Mouse (Mus musculus) gastrocnemius, adult 8-10 months (tissue): ENCODE data around the gene Gnai2. TPM values are rescaled to one million over a fixed set of nuclear protein-coding genes. Genes with fewer than 3 reads are reported as not detected.

Source experiments
- DNase-seq, 2 experiments: peaks; one replicate each; pipeline ENCODE4 v3.0.0; 2022; ENCODE audit warnings: low spot score in 2 of 2
- total RNA-seq, 4 experiments: library from RNA; stranded (reverse); gene quantifications; 2 replicates each; pipeline ENCODE4 v1.2.4; 2022

The Gnai2 gene
- total RNA-seq, 4 experiments from 2014 or later, result 62.4 to 78.5 (median 71.2) TPM

GRCm38 (mm10) chr9:107611456-107612190 lies 23.5 kb downstream of the Gnai2 start:
- DNase-seq, result no peak

GRCm38 (mm10) chr9:107609433-107609830 lies 25.7 kb downstream of the Gnai2 start:
- no peak for DNase-seq

- DNase-seq, result no peak
These were observed 26.3 kb downstream of the Gnai2 start, which contains the start of gene Sema3b for GRCm38 (mm10) chr9:107608741-107609432. TSS of gene Sema3b (minus strand) at chr9:107609229.

GRCm38 (mm10) chr9:107607653-107608245 lies 27.4 kb downstream of the Gnai2 start:
- no peak for DNase-seq

GRCm38 (mm10) chr9:107607036-107607435 lies 28.1 kb downstream of the Gnai2 start:
- no peak for DNase-seq

- no peak for DNase-seq
These were observed 28.6 kb downstream of the Gnai2 start for GRCm38 (mm10) chr9:107606591-107606990.

GRCm38 (mm10) chr9:107605041-107605661 lies 30.0 kb downstream of the Gnai2 start:
- no peak for DNase-seq

GRCm38 (mm10) chr9:107603251-107603650 lies 31.9 kb downstream of the Gnai2 start:
- DNase-seq, result no peak

- peak; percentile 87 to 88 for DNase-seq
These were observed 33.0 kb downstream of the Gnai2 start for GRCm38 (mm10) chr9:107602068-107602648.

- no peak for DNase-seq
These were observed 33.9 kb downstream of the Gnai2 start for GRCm38 (mm10) chr9:107601275-107601674.

GRCm38 (mm10) chr9:107600745-107601144 lies 34.4 kb downstream of the Gnai2 start:
- DNase-seq, result no peak

GRCm38 (mm10) chr9:107599842-107600241 lies 35.3 kb downstream of the Gnai2 start:
- no peak for DNase-seq

GRCm38 (mm10) chr9:107599433-107599832 lies 35.7 kb downstream of the Gnai2 start:
- DNase-seq, result no peak

GRCm38 (mm10) chr9:107598385-107598784 lies 36.8 kb downstream of the Gnai2 start:
- no peak for DNase-seq

- DNase-seq, result peak; percentile 74 to 83
These were observed 38.3 kb downstream of the Gnai2 start for GRCm38 (mm10) chr9:107596619-107597569.

- DNase-seq, result no peak
These were observed 40.7 kb downstream of the Gnai2 start for GRCm38 (mm10) chr9:107594281-107595062.

GRCm38 (mm10) chr9:107593101-107593976 lies 41.8 kb downstream of the Gnai2 start:
- peak; percentile 60 to 77 for DNase-seq

GRCm38 (mm10) chr9:107590773-107591060 lies 44.5 kb downstream of the Gnai2 start:
- DNase-seq, result no peak
